Mouse (Mus musculus) cerebellum, adult 2 months (tissue): ENCODE measurements around the gene Syvn1. TPM values are rescaled to one million over a fixed set of nuclear protein-coding genes. Genes with fewer than 3 reads are reported as not detected.
A peak's percentile ranks its signal among the peaks of the same experiment; 100 is the strongest.

ENCODE experiments used
- DNase-seq, 2 experiments: peaks; one replicate each; pipeline ENCODE4 v3.0.0; 2021
- H3K27ac ChIP-seq: fragments of 200-500 bp; 2 replicates; pipeline ENCODE4 v1.5.1; 2012; ENCODE audit warnings: low read length, control low read depth, inconsistent platforms; ENCODE audit not compliant: insufficient read depth
- H3K27me3 ChIP-seq: fragments of 200-500 bp; 2 replicates; pipeline ENCODE4 v1.6.1; 2012; ENCODE audit warnings: inconsistent platforms, mild to moderate bottlenecking, low read length, moderate library complexity; ENCODE audit not compliant: control insufficient read depth, insufficient read depth
- H3K4me1 ChIP-seq: fragments of 200-500 bp; 2 replicates; pipeline ENCODE4 v1.6.1; 2011; ENCODE audit warnings: low read length; ENCODE audit not compliant: control insufficient read depth, insufficient read depth
- H3K4me3 ChIP-seq: fragments of 200-500 bp; replicated peaks from 2 replicates; pipeline ENCODE3; 2011; ENCODE audit warnings: mild to moderate bottlenecking, low read depth, low read length, control low read depth; ENCODE audit not compliant: insufficient read depth
- CTCF ChIP-seq: fragments of 200-500 bp; IDR thresholded peaks from 2 replicates; pipeline ENCODE4 v1.5.1; 2011; ENCODE audit warnings: low read depth, mild to moderate bottlenecking, control low read depth, low read length, moderate library complexity, borderline replicate concordance; ENCODE audit not compliant: insufficient read depth
- POLR2A ChIP-seq: fragments of 200-500 bp; IDR thresholded peaks from 2 replicates; pipeline ENCODE4 v1.6.1; 2011; ENCODE audit warnings: low read length, control low read depth, borderline replicate concordance; ENCODE audit not compliant: insufficient read depth
- WGBS: fragments of 180-500 bp; shearing (Covaris S2); methylation state at CpG from one replicate; pipeline ENCODE4 v1.1.7; 2018; 5-methylcytosine and 5-hydroxymethylcytosine counted together
- polyA plus RNA-seq: library from polyadenylated mRNA; depleted of rRNA; stranded (reverse); fragments of >200 nt; gene quantifications from 2 replicates; pipeline ENCODE4 v1.2.3, GENCODE M21; 2012

The Syvn1 gene
- polyA plus RNA-seq, 1 experiment: 34.8 TPM

DNA sequence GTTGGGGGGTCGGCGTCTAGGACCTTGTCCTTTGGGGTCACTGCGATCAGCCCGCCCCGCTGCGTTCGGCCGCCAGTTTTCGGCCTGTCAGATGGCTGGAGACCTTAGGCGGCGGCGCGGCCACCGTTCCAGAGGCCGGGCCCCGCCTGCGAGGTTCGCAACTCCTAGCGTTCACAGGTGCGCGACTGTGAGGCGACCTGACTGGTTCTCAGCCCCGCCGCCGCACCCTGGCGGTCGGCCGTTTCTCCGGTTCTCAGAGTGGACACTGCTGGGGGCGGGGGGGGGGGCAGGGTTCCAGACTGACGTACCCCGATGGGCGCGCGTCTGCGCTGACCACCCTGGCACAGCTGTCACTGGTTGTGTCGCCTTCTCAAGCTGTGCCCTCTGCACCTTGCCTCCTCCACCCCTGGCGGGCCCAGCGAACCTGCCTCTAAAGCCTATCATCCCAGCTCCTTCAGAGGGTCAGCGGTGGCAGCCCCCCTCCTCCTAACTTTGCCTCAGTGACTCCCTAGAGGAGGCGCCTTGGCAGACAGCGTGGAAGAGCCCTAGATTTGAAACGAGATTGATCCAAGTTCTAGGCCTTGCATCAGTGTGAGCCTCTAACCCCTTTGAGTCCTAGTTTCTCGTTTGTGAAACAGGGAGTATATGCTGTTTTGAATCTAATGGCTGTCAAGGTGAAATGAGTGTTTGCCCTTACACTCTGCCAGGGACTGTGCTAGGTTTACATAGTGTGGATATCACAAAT is 950 bp downstream of the Syvn1 start:
- peak overlapping the region; percentile 87 for H3K4me3 ChIP-seq
- H3K27ac ChIP-seq: peak overlapping the region; percentile 64; the same call in 1 of the 2 replicates
- no peaks in the 10 kb centered on the region; the same call in 1 of the 2 replicates for H3K4me1 ChIP-seq
- DNase-seq: no peak
- TF ChIP-seq POLR2A (no peak), CTCF (no peak)
- H3K27me3 ChIP-seq: no peaks in the 10 kb centered on the region
- WGBS: 1% methylated on average over 41 of the region's 44 CpGs

GRCm38 (mm10) chr19:6047899-6048166 is 1.5 kb downstream of the Syvn1 start:
- peak in 1 of 2 experiments; percentile 27 for DNase-seq
- H3K4me1 ChIP-seq: no peaks in the 10 kb centered on the region; the same call in 1 of the 2 replicates
- WGBS: 67% methylated on average over 8 of the region's 8 CpGs
- H3K4me3 ChIP-seq: peak overlapping the region; percentile 87
- no peak overlapping the region for H3K27ac ChIP-seq
- H3K27me3 ChIP-seq: no peaks in the 10 kb centered on the region
- no peak for TF ChIP-seq POLR2A
- no peak for TF ChIP-seq CTCF

- Histone ChIP-seq H3K27ac (no peak overlapping the region), H3K4me3 (no peak overlapping the region), H3K27me3 (no peaks in the 10 kb centered on the region), H3K4me1 (no peaks in the 10 kb centered on the region; the same call in 1 of the 2 replicates)
- TF ChIP-seq POLR2A (no peak), CTCF (no peak)
- WGBS: 85% methylated on average over 11 of the region's 11 CpGs
- DNase-seq: no peak
Measured at GRCm38 (mm10) chr19:6048681-6049410, 2.5 kb downstream of the Syvn1 start.

- TF ChIP-seq CTCF (no peak), POLR2A (no peak)
- no peak for DNase-seq
- WGBS: 71% methylated on average over 7 of the region's 7 CpGs
Measured at GRCm38 (mm10) chr19:6052516-6052915, 6.1 kb downstream of the Syvn1 start.

GRCm38 (mm10) chr19:6054296-6054695 is 7.9 kb downstream of the Syvn1 start:
- WGBS: 78% methylated on average over 5 of the region's 5 CpGs

More at GRCm38 (mm10) chr19:6052516-6052915, 6.1 kb downstream of the Syvn1 start:
- H3K4me1 ChIP-seq: no peaks in the 10 kb centered on the region; the same call in 1 of the 2 replicates
- H3K4me3 ChIP-seq: no peak overlapping the region
- H3K27ac ChIP-seq: no peak overlapping the region
- no peaks in the 10 kb centered on the region for H3K27me3 ChIP-seq

GRCm38 (mm10) chr19:6056696-6057095 is 10.3 kb downstream of the Syvn1 start:
- no peak for TF ChIP-seq CTCF
- TF ChIP-seq POLR2A: no peak
- no peak overlapping the region for H3K27ac ChIP-seq
- WGBS: 34% methylated on average over 4 of the region's 4 CpGs
- no peaks in the 10 kb centered on the region for H3K27me3 ChIP-seq
- peak; percentile 14 to 15 for DNase-seq
- H3K4me3 ChIP-seq: no peak overlapping the region
- H3K4me1 ChIP-seq: peaks cover 7% of the 10 kb centered on the region; the same call in 1 of the 2 replicates

More at GRCm38 (mm10) chr19:6054296-6054695, 7.9 kb downstream of the Syvn1 start:
- no peak overlapping the region for H3K4me3 ChIP-seq
- H3K27ac ChIP-seq: no peak overlapping the region
- no peak for DNase-seq
- TF ChIP-seq POLR2A: no peak
- no peak for TF ChIP-seq CTCF
- peaks cover 4% of the 10 kb centered on the region for H3K4me1 ChIP-seq
- H3K27me3 ChIP-seq: no peaks in the 10 kb centered on the region

DNA sequence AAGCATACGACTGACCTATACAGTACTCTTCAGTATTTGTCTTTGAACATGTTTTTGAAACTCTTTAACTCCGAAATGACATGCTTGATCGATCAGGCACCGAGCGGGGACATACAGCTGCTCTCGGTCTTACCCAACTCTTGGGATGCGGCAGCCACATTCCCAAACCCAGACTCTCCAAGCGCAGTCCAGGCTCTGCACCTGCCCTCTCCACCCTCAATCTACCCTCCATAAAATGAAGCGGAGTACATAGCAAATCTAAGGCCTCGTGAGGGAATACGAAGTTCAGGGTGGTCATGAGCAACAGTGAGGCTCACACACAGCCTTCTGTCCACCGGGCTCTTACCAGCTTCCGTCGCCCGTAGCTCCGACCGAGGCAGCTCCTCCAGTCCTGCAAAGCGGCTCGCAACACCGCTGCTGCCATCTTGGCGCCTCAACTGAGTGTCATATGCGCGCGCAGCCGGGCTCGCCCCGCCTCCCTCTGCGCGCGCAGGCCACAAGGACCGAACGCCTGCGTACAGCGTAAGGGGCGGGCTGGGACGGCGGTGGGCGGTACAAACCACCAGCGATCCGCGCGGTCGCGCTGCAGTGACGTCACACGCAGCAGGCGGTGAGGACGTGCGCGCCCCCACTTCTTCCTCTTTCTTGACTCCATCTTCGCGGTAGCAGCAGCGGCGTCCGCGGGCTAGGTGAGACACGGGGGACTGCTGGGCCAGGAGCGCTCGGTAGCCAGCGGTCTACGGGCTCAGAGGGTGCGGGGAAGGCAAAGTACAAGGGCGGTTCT is 11.1 kb downstream of the Syvn1 start, which contains the start of the genes Mrpl49 and Fau:
Mrpl49 (minus strand) TSS at position 473 of the 784 bp plus-strand sequence.
Fau (plus strand) TSS at position 532 of the 784 bp plus-strand sequence.
- TF ChIP-seq POLR2A (peak; percentile 99), CTCF (no peak)
- peak; percentile 98 to 99 for DNase-seq
- WGBS: under 1% methylated on average over 62 of the region's 63 CpGs

More for the DNA sequence above, 11.1 kb downstream of the Syvn1 start, which contains the start of the genes Mrpl49 and Fau:
- no peaks in the 10 kb centered on the region for H3K27me3 ChIP-seq
- peak within 1 kb of the TSS; percentile 90 for H3K4me3 ChIP-seq
- H3K4me1 ChIP-seq: peaks cover 12% of the 10 kb centered on the region
- H3K27ac ChIP-seq: peak within 1 kb of the TSS; percentile 63
